Mouse (Mus musculus) megakaryocyte, adult 5-6 weeks (primary cell): ENCODE data around the gene Col17a1. TPM values are rescaled to one million over a fixed set of nuclear protein-coding genes. Genes with fewer than 3 reads are reported as not detected.

Source experiments
- ATAC-seq: 2 replicates; pipeline ENCODE4 v1.8.0; 2016; ENCODE audit warnings: mild to moderate bottlenecking, inconsistent platforms; ENCODE audit not compliant: poor library complexity, severe bottlenecking
- total RNA-seq, 2 experiments: library from RNA; stranded (forward) in 1 of 2; stranded (reverse) in 1 of 2; fragments of 153-499, 151-499 nt in 1 of 2; fragments of 221-1000, 200-1000 nt in 1 of 2; gene quantifications; 2 replicates each; pipeline versions ENCODE4 v1.2.3 to v1.2.4; 2015 to 2017

The Col17a1 gene
- total RNA-seq (2015) (not detected in 2 replicates), total RNA-seq (2017) (not detected in 2 replicates)

DNA sequence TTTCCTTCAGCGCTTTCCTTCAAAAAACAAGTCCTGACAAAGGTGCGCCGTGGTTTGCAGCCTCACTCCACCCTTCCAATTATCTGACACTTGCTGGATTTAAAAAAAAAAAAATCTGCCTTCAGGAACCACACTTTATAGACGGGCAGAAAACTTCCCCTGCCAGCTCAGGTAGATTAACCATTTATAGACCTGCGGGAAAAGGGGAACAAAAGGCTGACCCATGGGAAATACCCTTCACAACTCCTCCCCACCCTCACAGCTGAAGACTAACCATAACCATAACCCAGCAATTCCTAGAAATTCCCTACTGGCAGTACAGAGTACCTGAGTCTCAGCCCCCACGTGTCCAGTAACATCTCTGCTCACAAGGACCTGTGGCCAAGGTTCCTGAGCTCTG lies at the start of gene Col17a1:
TSS of gene Col17a1 (minus strand) at position 101 of the 400 bp plus-strand sequence.
- ATAC-seq, result no peak

DNA sequence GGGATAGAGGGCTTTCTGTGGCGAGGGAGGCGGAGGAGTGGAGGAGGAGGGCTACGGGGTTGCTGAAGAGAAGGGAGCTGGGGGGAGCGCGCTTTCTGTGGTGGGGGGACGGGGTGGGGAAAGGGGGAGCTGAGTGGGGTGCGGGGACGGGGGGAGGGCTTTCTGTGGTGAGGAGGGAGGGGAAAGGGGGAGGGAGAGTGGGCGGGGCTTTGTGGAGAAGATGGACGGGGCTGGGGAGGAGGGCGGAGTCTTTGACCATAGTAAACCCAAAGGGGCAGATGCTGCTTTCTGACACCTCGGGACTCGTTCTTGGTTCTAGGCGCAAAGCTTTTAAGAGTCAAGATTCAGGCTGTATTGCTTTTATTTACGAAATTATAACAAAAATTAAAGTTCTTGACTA lies 40.0 kb upstream of the Col17a1 start:
- ATAC-seq, result peak; percentile 38

DNA sequence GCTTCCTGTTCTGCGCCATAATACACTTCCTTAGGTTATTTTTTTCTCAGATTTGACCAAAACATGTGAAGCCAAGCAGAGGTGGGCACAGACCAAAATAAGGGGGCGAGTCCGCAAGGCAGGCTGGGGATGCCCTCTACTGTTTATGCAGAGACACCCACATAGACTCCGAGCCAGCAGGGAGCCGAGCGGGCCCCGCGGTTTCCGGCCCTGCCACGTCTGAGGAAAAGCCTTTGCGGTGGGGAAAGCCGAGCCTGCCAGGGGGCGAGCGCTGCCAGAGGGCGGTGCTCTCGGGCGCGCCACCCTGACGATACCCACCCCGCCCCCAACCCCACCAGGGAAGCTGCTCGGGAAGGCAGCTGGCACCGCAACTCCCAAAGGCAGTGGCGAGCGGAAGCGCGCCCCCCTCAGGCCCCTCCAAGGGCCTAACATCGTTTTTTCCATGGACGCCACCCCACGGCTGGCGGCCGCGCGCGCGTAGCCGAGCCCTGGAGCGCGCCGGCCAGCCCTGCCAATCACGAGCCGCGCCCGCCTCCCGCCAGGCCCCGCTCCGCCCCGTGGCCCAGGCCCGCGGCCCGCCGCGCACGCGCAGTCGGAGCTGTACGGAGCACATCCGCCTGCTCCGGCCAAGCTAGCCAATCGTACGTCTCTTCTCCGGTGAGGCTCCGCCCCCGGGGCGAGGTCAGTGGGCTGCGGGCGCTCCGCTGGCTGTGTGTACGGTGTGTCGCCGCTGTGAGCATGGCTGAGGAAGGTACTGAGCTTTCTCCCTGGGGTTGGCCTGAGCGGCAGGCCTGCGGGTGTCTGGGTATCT lies 39.4 kb upstream of the Col17a1 start, which contains the start of gene Sfr1:
TSS of gene Sfr1 (plus strand) at position 612 of the 811 bp plus-strand sequence.
- peak; percentile 91 for ATAC-seq

DNA sequence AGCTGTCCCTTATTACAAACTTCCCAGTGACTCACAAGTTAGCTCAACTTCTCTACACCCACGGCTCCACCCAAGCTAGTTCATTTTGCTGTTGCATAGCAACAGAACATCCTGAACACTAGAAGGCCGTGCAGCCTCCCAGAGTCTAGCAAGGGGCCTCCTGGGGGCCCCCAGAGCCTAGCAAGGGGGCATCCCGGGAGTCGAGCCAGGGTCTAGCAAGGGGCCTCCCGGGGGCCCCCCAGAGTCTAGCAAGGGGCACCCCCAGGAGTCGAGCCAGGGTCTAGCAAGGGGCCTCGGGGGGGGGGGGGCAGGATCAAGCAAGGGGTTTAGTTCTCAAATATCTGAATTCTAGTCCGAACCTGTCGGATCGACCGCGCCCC lies 38.8 kb upstream of the Col17a1 start:
- ATAC-seq, result peak; percentile 53

DNA sequence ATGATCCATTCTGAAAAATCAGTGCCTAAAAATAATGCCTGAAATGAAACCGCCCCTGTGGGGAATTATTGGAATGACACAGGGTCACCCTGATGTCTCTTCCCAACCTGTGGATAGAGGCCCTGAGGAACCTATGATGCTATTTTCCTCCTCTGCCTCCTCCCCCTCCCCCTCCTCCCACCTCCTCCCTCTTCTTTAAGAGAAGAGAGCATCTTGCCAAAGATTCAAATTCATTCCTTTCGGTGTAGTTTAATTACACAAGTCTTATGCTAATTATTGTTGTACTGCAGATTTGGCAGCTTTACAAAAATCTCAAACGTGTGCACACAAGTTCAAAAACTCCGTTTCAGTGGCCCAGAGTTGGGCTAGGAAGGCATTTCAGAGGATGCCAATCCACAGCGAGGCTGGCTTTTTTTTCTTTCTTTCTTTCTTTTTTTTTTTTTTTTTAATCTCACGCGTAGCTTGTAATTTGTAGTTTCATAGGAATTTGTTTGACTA lies 33.8 kb upstream of the Col17a1 start:
- no peak for ATAC-seq

DNA sequence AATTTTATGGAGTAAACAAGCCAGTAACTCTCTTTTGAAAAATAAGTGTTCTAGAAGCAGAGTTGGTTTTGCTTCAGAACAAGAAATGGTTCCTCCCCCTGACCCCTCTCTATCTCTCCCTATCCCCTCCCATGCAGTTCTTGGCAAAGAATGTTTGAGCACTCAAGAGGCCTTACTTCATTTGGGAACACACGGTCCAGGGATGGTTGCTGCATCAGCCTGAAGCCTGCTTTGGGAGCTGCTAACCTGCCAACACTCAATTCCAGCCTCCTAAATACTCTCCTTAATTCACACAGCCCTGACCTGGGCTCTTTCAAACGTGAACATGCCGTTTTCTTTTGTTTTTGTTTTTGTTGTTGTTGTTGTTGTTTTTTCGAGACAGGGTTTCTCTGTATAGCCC lies 33.0 kb upstream of the Col17a1 start:
- no peak for ATAC-seq

DNA sequence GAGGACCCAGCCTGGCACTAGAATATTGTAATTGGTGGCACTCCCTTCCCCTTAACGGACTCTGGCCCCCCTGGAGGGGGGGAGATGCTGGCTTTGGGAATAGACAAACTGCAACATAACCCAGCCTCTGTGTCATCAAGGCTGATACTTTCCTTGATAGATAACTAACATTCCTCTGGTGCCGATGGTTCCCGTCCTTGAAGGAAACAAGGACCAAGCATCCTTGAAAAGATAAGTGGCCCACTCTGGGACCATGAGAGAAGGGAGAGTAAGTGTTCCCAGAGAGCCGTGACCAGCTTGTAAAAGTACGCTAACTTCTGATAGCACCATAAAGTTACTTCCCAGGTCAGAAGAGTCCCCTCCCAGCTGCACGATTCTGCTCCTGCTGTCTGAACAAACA lies 30.6 kb upstream of the Col17a1 start:
- no peak for ATAC-seq

DNA sequence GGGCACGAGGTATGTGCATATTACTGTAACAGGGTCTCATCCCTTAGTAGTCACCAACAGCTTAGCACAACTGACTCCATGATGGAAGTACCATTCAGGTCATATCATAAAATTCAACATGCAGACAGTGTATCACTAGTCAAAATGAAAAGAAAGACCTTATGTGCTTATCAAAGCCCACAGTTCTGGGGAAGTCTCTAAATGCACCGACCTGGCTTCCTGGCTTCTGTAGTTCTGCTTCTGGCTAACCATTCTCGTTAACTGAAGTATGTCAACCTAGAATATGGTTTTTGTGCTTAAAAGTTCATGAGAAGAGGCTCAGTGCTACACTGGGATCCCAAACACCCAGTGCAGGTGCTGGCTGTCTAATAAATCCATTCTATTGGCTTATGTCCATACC lies 27.3 kb upstream of the Col17a1 start:
- ATAC-seq, result no peak

DNA sequence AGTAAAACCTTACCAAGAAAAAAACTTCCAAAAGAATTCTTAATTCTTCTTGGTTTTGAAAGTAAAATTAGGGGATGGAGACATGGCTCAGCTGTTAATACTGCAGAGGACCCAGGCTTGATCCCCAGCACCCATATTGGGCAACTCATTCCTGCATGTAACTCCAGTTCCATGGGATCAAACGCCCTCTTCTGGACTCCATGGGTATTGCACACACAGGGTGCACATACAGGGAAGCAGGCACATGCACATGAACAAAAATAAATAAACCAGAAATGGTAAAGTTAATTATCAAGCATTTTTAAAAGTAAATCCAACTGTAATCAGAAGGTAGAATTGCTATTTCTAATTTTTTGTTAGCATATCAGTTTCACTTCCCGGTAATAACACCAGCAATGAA lies 24.2 kb upstream of the Col17a1 start:
- ATAC-seq, result no peak

DNA sequence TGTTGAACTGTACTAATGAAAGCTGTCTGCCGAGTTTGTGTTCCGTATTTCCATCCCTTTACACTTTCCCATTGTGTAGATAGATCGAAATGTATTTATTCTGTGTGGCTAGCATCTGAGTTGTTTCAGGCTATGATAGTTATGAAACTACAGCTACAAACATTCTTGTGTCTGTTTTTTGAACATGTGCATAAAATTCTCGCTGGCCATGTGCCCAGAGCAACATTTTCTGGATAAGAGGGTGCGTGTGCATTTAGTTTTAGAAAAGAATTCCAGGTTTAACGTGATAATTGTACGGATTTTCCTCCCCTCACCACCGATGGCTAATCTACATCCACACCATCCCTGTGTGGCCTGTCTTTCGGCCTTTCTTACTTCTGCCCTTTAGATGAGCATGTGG lies 21.6 kb upstream of the Col17a1 start:
- ATAC-seq, result no peak

DNA sequence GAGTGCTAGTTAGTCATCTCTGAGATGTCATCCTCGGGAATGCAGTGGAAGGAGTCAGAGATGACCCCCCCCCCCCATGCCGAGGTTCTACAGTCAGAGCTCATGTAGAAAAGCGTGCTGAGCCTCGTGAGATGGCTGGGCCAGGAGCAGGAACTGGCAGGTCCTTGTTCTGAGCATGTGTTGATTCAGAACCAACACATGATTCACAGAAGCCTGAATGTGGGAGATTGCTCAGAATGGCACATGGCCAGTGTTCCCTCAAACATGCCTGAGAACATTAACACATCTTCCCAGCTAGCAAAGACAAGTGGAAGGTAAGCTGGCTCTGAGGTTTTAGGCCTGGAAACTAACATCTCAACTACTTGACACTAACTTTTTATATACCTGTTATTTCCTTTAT lies 18.5 kb upstream of the Col17a1 start:
- ATAC-seq, result no peak

DNA sequence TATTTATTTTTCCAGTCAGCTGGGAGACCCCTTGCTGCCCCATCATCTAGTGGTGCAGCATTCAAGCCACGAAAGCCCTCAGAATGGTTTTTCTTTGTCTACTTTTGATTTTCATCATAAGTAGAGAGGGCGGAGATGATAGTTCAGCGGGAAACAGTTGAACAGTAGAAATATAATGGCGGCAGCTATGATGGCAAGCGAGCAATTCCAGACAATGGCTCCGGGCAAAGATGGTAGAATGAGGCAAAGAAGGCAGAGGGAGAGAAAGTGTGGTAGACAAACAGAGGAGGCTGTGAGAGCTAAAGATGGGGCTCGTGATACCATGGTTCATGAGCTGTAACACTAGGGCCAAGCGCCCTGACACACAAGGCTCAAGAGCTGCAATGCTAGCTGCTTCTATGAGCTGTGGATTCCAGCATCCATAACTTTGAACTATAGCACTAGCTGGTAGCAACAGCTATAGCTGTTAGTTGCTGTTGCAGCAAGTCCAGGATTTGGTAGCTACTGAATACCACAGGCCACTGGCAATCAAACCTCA lies 13.9 kb upstream of the Col17a1 start:
- ATAC-seq, result no peak

DNA sequence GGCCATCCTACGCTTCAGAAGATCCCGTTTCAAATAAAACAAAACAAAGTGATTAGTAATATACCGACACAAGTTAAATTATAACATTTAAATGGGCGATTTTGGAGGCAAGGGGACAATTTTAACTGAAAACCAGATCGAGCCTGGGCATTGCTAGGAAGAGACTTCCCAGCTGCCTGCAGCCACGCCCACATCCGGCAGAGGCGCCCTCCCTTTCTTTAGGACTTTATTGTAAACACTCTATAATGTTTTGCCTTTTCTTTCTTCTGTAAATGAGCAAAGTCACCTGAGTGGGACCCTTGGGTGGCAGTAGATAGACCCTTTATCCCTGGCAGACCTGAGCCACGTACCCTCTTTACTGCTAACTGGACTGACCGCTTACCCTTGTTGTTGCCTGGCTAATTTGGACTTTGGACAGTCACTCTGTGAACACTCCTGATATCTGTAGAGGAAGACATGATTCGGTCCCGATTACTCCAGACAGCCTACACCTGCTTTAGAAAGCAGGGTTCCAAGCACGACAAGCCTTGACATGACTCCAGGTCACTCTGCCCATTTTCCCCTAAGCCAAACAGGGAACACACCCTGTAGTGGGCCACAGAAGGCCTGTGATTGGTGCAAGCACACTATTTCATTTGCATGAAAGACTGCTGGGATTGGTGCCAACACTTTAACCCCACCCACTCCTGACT lies 13.3 kb upstream of the Col17a1 start:
- no peak for ATAC-seq

DNA sequence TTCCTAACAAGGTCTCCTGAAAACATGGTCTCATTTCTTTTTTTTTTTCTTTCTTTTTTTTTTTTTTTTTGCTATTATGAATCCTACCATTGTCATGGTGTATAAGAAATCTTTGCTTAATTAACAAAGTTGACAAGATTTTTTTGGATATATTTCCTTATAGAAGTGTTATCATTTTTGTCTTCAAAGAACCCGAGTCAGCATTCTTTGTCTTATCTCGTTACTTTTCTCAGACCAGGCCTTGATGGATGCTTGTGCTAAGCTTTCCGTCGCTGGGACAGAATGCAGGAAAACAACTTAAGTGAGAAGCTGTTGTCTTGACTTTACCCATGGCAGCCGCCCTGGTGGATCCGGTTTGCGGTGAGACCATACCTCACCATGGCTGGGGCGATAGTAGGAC lies 8.6 kb upstream of the Col17a1 start:
- ATAC-seq, result no peak

DNA sequence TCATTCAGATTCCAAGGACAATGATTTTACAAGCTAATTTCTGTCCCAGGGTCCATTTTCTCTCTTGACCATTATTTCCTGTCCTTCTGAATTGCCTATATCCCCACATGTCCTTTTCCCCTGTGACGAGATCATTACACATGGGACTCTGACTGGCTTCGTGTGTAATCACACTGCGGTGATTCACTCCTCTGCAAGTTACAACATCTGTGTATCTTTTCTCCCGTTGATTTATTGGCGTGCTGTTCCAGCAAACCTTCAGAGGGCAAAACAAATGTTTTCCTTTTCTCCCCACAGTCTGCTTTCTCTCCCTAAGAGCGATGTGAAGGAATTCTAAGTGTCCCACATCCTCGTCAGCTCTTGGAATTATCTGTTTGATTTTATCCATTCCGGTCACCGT lies 7.8 kb upstream of the Col17a1 start:
- no peak for ATAC-seq

DNA sequence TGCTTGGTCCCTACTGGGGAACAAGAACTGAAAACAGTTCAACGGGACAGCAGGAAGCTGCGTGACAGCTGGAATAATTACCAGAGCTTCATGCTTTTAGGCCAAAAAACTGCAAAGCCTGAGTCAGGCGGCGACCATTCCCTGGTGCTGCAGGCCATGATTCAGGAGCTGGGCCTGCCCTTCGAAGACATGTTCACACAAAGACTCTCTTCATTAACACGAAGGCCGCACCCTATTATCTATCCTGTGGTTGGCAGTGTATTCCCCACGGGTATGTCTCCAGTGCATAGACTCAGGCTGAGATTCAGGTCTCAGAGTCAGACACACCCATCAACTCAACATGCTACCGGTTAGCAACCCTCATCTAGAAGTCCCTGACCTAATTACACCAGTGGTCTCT lies 6.4 kb upstream of the Col17a1 start:
- no peak for ATAC-seq

DNA sequence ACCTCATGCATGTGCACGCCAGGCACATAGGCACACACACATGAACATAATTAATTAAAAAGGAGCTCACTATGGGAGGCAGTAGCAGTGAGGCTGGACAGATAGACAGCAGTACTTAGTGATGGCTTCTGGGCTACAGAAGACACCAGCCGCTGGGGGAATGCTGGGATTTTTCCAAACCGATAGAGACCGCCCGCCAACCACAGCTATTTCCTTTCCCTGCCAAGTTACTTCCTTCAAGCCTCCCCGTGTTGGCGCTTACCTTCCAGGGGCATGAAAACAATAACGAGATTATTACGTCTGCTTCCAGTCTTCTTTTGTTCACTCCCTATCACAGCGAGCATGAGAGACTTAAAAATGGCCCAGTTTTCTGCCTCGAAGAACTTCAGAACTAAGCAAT lies 5.2 kb upstream of the Col17a1 start:
- no peak for ATAC-seq

DNA sequence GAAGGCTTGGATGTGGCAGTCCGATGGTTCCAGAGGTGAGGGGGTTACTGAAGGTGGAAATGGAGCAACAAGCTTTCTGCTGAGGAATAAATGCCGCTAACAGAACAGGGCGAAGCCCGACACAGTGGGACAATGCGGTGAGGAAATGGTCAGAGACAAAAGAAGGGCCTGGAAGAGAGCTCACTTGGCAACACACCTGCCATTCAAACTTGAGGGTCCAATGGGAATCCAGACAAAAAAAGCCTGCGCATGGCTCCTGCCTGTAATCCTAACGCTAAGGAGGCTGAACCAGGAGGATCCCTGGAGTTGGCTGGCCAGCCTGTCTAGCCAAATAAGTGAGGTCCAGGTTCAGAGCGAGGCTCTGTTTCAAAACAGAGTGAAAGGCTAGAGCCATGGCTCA lies 4.5 kb upstream of the Col17a1 start:
- ATAC-seq, result no peak

DNA sequence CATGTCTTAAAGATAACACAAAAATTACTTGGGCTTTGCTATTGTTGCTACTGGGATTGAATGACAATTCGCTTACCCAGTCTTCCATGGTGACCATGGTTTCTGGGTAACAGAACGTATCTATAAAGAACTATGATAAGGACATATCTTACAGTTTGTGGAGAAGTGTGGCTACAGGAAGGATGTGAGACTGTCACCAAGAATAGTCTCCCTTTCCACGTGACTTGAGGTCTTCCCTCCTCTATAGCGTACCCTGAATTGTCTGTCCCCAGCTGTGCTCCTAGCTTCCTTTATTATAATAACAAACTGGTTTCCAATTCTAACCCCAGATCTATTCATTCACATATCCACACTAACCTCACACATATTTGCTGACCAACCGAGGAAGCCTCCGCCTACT lies 3.8 kb upstream of the Col17a1 start:
- no peak for ATAC-seq

DNA sequence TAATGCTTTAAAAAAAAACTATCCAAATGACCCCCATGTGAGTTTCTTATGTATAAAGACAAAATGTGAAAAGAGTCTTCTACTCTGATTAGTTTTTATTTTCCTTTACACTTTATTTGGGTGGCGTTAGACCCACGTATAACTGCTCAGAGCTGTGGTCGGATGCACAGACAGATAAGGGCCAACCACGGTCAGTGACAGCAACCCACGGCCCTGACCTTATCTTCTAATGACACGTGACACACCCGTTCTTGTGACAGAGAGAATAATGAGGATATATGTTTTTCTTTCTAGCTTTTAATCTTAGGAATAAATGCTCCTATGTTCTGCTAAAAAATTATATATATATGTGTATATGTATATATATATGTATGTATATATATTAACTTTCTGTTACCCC lies 2.3 kb downstream of the Col17a1 start:
- ATAC-seq, result peak; percentile 66; the same call in 1 of the 2 replicates

DNA sequence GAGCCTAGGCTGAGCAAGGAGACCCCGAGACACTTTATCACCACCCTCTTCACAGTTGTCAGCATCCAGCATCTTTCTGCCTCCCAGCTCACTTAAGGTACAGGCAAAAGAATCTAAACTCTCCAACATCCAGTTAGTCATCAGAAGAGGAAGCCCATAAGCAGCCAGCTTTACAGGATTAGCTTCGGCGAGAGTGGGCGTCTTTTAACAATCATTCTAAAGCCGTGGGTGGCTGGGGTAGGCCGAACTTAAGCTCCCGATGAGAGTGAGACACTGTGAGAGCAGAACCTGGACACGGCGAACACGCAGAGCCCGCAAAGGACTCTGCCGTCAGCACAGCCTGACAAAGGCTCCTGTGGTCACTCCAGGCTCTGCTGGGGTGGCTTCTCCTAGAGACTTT lies 13.2 kb downstream of the Col17a1 start:
- ATAC-seq, result no peak

DNA sequence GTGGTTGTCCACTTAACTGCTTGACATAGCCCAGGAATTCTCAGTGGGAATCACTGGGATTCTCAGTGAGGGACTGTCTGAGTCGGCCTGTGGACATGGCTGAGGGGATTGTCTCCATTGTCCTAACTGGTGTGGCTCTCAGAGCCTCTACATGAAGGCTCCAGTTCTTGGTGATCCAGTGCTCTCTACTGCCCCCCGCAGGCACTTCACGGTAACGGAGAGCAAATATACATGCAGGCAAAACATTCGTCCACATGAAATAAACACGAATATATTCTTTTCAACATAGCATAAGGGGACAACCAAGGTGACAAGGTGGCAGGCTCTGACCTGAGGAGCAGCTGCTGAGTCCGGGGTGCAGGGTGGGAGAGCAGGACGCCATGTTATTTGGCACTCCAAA lies 17.5 kb downstream of the Col17a1 start:
- ATAC-seq, result peak; percentile 58
